Mouse (Mus musculus) frontal cortex, postnatal 25 days (tissue): ENCODE data around the gene Gabre.

ENCODE experiments used
- DNase-seq, 2 experiments: peaks; one replicate each; pipeline ENCODE4 v3.0.0; 2022; ENCODE audit warnings: low spot score in 2 of 2

Gabre gene

GRCm38 (mm10) chrX:72274659-72275371, at the start of gene Gabre:
Gene Gabre (minus strand): TSS chrX:72274803.
- no peak for DNase-seq

DNA sequence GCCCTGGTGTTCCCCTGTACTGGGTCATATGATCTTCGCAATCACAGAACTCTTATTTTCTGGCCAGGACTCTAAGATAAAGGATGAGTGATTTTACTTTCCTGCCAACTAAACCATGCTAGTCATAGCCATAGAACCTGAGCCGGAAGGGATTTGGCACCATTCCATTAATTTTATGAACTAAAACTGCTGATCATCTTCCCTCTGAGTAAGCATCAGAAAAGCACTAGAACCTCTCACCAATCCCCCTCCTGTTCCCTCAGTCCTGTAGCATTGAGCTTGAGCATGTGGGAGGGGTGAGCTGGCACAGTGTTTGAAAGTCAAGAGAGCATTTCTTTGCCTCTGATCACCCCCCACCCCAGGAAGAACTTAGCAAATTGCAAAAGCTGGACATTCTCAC, 23.2 kb upstream of the Gabre start:
- no peak for DNase-seq

GRCm38 (mm10) chrX:72275372-72275663, 715 bp upstream of the Gabre start:
- no peak for DNase-seq

DNA sequence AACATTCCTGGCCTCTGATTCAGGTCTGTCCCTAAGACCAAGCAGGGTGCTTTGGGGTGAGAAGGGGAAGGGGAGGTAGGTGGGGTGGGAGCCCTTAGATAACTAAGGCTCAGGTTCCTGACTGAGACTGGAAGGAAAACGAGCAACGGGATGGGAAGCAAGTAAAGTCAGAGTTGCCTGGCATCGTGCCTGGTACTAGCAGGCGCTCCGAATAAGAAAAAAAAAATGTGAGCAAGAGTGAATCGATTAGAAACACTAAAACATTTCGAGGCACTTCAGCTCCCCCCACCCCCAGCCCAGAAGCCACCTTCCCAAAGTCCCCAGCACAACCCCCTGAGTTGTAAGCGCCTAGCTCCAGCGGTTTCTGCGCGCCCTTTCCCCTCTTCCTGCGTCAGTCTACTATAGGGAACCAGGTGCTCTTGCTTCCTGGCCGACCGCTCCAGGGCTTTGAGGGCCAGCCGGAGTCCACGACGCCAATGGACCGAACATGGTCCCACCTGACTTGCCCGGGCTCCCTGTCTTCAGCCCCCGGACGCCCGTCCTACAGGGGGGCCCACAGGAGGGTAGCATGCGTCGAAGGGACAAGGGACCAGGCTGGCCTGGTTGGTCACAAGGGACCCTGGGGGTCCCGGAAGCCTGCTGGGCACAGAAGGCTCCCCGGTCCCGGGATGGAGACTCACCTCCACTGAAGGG, 491 bp downstream of the Gabre start:
- no peak for DNase-seq

DNA sequence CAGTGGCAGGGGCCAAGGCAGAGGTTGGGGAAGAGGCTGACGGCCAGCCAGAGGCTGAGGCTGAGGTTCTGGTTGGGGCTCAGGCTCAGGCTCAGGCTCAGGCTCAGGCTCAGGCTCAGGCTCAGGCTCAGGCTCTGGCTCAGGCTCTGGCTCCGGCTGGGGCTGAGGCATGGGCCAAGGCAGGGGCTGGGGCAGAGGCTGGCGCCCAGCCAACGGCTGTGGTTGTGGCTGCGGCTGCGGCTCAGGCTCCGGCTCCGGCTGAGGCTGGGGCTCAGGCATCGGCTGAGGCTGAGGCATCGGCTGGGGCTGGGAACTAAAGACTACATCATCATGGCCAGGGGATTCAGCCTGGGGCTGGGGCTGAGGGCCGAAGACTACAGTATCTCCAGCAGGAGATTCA, 4.0 kb downstream of the Gabre start:
- DNase-seq, result no peak

DNA sequence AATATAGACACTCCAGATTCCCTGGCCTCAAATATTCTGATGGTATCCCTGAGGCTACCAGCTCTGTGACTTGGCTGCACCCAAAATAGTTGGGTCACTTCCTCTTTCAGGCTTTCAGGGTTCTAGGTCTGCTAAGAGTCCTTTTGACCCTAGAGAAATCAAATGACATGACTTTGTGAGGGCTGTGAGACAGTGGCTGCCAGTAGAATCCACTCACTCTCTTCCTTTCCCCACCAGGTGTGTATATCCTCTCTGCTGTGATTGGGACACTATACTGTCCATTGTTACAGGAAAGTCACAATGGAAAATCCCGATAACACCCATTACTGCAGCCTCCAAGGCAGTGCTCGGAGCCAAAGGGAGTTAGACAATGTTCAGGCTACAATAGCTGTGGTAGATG, 52.9 kb downstream of the Gabre start, which contains the start of gene Magea4:
TSS of gene Magea4 (plus strand) at position 301 of the 400 bp plus-strand sequence.
- no peak for DNase-seq
